Mouse (Mus musculus): ENCODE measurements around the gene Ccl28. TPM values are rescaled to one million over a fixed set of nuclear protein-coding genes. Genes with fewer than 3 reads are reported as not detected.
"Not testable (repeated sequence)": the region's sequence is repeated elsewhere in the genome, so short reads cannot be mapped to it uniquely, and the experiment has no call there.

Gene Ccl28
- polyA plus RNA-seq, 1 experiment from 2014 or later, result 0.03 TPM

DNA sequence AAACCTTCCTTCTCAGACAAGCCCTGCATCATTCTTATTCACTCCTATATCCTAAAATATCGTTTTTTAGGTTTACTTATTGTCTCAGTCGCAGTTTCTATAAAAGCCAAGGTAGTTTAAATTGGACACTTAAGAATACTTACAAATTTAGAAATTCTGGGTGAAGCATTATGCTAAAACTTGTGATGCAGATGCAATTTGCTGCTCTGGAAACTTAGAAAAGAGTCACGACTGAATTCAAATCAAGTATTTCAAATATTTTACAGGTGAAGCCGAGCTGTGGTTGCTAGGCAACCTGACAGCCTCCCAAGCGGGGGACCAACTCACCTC is 66.1 kb downstream of the Ccl28 start:
- DNase-seq (ENCODE audit: low read depth, low spot score) (no peak), ATAC-seq (no peak)
- ChIA-PET POLR2A (interaction anchor here (3.1 kb wide), 1 partner anchor 11 kb away, joined by 22 read pairs; no protein-coding TSS in a partner anchor), CTCF (interaction anchor here (1.2 to 3.2 kb wide), 5 partner anchors 11 to 50 kb away, joined by 3 to 99 read pairs (median 25); no protein-coding TSS in a partner anchor)
- no peaks in the 10 kb centered on the region for H3K27me3 ChIP-seq
- TF ChIP-seq CTCF (IDR thresholded peaks at IDR 0.05), result no peak
- in situ Hi-C loops (cut with MboI; ENCODE audit: low pct_unique_long_range_greater_than_20kb), result no loop called here

DNA sequence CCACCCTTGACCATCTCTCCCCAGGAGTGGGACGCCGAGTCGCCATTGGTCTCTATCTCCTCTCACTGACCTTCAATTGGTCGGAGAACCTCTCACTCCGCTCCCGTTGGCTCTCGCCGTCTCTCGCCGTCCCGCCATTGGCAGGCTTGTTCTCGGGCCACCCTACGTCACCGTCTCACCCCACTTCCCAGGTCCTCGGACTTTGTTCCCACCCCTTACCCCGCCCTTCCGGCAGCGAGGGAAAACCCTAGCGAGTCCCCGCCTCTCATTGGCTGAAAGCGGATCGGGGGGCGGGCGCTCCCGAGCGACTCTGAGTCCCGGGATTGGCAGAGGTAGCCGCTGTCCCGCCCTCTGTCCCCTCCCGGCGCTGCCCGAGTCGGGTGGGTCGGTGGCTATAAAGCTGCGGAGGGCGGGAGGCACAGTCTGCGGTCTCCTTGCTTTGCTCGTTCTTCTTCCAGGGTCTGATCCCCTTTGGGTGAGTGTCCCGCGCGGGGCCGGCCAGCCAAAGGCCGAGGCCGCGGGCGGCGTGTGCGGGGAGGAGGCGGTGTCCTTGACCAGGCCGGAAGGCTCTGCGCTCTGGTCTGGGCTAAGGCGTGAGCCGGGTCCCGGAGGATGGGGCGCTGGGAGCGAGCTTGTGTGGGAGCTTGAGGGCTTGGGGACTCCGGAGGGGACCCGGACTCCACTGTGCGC is 66.6 kb downstream of the Ccl28 start, which contains the start of gene Hmgcs1:
Gene Hmgcs1 (plus strand): TSS at position 341 of the 690 bp plus-strand sequence.
- H3K27me3 ChIP-seq, result no peaks in the 10 kb centered on the region
- TF ChIP-seq CTCF (IDR thresholded peaks at IDR 0.05), result no peak
- ChIA-PET CTCF (interaction anchor here (1.2 to 3.2 kb wide), 5 partner anchors 12 to 51 kb away, joined by 3 to 99 read pairs (median 25); no protein-coding TSS in a partner anchor), POLR2A (interaction anchor here (3.1 kb wide), 1 partner anchor 12 kb away, joined by 22 read pairs; no protein-coding TSS in a partner anchor)
- in situ Hi-C loops (cut with MboI; ENCODE audit: low pct_unique_long_range_greater_than_20kb), result no loop called here
- peak; percentile 96 for ATAC-seq
- DNase-seq (ENCODE audit: low read depth, low spot score), result peak; percentile 96

DNA sequence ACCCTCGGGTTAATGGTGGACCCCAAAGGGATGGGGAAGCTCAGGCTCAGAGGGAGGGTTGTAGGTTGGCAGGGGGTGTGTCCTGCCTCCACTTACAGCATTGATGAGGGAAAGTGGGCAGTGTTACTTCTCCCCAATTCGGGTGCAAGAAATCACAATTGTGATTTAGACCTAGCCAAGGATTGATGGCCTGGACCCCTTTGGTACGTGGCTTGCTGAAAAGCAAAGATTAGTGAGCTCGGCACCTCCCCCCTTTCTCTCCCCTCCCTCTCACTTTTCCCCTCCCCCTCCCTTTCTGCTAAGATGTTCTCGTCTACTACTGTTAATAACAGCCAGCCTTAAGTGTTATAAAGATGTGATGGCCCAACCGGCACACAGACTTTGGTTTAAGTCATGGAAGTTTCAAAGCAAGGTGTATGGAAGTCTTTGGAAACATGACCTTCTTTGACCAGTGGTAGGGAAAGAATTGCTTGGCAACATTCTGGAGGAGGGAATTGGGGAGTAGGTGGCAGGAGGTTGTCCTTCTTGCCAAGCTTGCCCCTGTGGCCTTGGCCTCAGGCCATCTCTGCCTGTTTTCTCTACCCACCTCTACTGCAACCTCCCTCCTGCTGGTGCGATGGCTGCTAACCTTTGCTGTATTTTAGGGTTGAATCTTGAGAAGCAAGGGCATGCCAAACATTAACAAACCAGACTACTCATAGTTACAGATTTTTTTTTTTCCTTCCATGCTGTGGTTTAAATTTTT is 67.4 kb downstream of the Ccl28 start:
- ATAC-seq (no peak), DNase-seq (ENCODE audit: low read depth, low spot score) (no peak)
- no peak for TF ChIP-seq CTCF (IDR thresholded peaks at IDR 0.05)
- H3K27me3 ChIP-seq, result no peaks in the 10 kb centered on the region
- in situ Hi-C loops (cut with MboI; ENCODE audit: low pct_unique_long_range_greater_than_20kb), result no loop called here
- ChIA-PET CTCF (no interaction called here), POLR2A (interaction anchor here (1.0 kb wide), 1 partner anchor 100 kb away, joined by 3 read pairs; the partner anchor contains the start of gene Zfp131)

DNA sequence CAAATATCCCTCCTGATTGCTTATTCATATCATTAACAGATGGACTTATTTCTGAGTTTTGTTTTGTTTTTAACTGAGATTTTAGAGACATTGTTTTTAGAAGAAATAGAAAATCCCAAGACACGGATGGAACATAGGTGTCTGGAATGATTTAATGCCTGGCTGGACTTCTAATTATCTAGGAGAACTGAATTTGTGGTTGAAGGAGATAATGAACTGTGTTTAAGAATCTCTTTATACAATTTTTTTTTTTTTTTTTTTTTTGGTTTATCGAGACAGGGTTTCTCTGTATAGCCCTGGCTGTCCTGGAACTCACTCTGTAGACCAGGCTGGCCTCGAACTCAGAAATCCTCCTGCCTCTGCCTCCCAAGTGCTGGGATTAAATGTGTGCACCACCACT is 68.3 kb downstream of the Ccl28 start:
- H3K27me3 ChIP-seq; DNase-seq (ENCODE audit: low read depth, low spot score); in situ Hi-C loops (cut with MboI; ENCODE audit: low pct_unique_long_range_greater_than_20kb); POLR2A ChIA-PET; ATAC-seq; CTCF ChIA-PET: not testable (repeated sequence)

DNA sequence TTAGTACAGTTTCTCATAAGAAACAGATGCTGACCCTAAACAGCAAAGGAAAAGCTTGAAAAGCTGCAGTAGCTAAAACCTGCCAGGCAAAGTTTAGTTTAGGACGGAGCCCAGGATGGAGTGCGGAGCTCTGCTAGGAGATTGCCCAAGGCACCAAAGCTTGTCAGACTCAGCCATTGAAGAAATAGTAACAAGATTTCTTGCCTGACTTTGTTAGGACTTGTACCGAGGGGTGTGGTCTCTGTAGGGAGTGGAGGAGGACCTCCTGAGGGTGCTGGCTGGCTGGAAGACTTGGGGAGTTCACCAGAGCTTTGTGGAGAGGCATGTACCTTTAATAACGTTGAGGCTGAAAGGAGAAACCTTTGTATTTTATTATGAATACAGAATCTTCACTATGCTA is 72.1 kb downstream of the Ccl28 start:
- DNase-seq (ENCODE audit: low read depth, low spot score) (no peak), ATAC-seq (no peak)
- no peaks in the 10 kb centered on the region for H3K27me3 ChIP-seq
- no peak for TF ChIP-seq CTCF (IDR thresholded peaks at IDR 0.05)
- ChIA-PET POLR2A (no interaction called here), CTCF (interaction anchor here (1.1 to 1.3 kb wide), 2 partner anchors 10 to 56 kb away, joined by 3 read pairs; no protein-coding TSS in a partner anchor)
- in situ Hi-C loops (cut with MboI; ENCODE audit: low pct_unique_long_range_greater_than_20kb), result no loop called here

DNA sequence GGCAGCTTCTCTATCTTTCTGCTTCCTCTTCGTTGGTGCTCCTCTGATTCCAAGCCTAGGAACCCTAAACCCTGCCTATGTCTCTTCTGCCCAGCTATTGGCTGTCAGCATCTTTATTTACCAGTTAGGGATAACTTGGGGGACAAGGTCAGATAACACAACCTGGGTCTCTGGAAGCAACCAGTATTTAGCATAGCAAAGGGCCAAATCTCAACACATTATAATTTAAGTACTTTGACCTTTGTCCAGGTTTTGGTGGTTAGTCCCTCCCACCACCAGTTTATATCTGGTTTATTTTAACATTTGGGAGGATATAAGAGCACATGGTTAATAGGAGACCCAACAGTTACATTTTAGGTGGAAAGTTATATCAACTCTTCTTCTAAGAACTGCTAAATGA is 72.9 kb downstream of the Ccl28 start:
- ChIA-PET POLR2A (no interaction called here), CTCF (interaction anchor here (1.1 to 1.3 kb wide), 2 partner anchors 11 to 57 kb away, joined by 3 read pairs; no protein-coding TSS in a partner anchor)
- in situ Hi-C loops (cut with MboI; ENCODE audit: low pct_unique_long_range_greater_than_20kb), result no loop called here
- TF ChIP-seq CTCF (IDR thresholded peaks at IDR 0.05), result no peak
- ATAC-seq, result no peak
- no peak for DNase-seq (ENCODE audit: low read depth, low spot score)
- H3K27me3 ChIP-seq, result no peaks in the 10 kb centered on the region

DNA sequence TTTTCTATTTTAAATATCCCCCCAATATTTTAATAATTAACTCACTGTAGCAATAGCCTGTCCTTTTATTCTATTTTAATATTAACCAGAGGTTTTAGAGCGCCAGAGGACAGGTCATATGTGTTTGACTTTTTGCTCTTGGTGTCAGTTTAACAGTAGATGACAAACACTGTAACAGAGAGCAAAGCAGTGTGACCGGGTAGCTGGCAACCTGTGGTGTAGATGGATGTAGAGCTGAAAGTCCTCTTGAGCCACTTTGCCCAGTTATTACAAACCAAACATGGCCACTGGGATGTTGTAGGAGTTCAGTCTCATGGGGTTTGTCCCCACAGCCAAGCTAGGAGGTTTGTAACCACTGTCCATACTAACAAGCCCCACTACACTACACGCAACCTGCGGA is 74.8 kb downstream of the Ccl28 start:
- POLR2A ChIA-PET, result no interaction called here
- DNase-seq (ENCODE audit: low read depth, low spot score), result no peak
- no peaks in the 10 kb centered on the region for H3K27me3 ChIP-seq
- in situ Hi-C loops (cut with MboI; ENCODE audit: low pct_unique_long_range_greater_than_20kb), result no loop called here
- CTCF ChIA-PET, result interaction anchor here (0.8 to 0.9 kb wide), 3 partner anchors 10 to 39 kb away, joined by 3 read pairs; no protein-coding TSS in a partner anchor
- no peak for ATAC-seq
- TF ChIP-seq CTCF (IDR thresholded peaks at IDR 0.05), result no peak

Other genes with a start within 250 kb of the Ccl28 start
- 120 TPM for gene Paip1, start 195.2 kb upstream of the Ccl28 start, polyA plus RNA-seq (2021)
- 32.6 TPM for gene 4833420G17Rik, start 161.1 kb upstream of the Ccl28 start, polyA plus RNA-seq (2021)
- 7.5 TPM for gene Tmem267, start 135.8 kb upstream of the Ccl28 start, polyA plus RNA-seq (2021)
- 1.5 TPM for gene 3110070M22Rik, start 135.4 kb upstream of the Ccl28 start, polyA plus RNA-seq (2021)
- gene Hmgcs1, start 66.6 kb downstream of the Ccl28 start, polyA plus RNA-seq (2021), result 64.9 TPM
- 2.9 TPM for gene Nim1k, start 132.1 kb downstream of the Ccl28 start, polyA plus RNA-seq (2021)
- 33.8 TPM for gene Zfp131, start 167.1 kb downstream of the Ccl28 start, polyA plus RNA-seq (2021)
- not detected for gene AF067063, start 206.4 kb downstream of the Ccl28 start, polyA plus RNA-seq (2021)
- not detected for gene D13Ertd608e, start 212.2 kb downstream of the Ccl28 start, polyA plus RNA-seq (2021)

Data from Patski (cell line).